Mouse (Mus musculus): ENCODE data around the gene Gm20532. TPM values are rescaled to one million over a fixed set of nuclear protein-coding genes. Genes with fewer than 3 reads are reported as not detected.

Gene Gm20532
- polyA plus RNA-seq, 1 experiment from 2014 or later = not detected

GRCm38 (mm10) chr2:26550205-26550604, 36.2 kb upstream of the Gm20532 start:
- H3K4me1 ChIP-seq (ENCODE audit: control insufficient read depth, insufficient read depth, low read depth, low read length) = peaks cover 3% of the 10 kb centered on the region
- H3K9ac ChIP-seq (ENCODE audit: low read depth, low read length) = no peak overlapping the region
- H3K9me3 ChIP-seq (ENCODE audit: control insufficient read depth, low read length) = no peaks in the 10 kb centered on the region
- H3K4me2 ChIP-seq (ENCODE audit: low read length) = no peak overlapping the region
- no peaks in the 10 kb centered on the region for H3K27me3 ChIP-seq (replicated peaks; ENCODE audit: control insufficient read depth, insufficient read depth, low read length)
- no peak overlapping the region for H3K27ac ChIP-seq (ENCODE audit: low read depth, low read length)
- no peak overlapping the region for H3K4me3 ChIP-seq (ENCODE audit: low read length)
- 62% methylated on average over 3 of the region's 3 CpGs for WGBS
- no peaks in the 10 kb centered on the region for H3K36me3 ChIP-seq (ENCODE audit: control insufficient read depth, insufficient read depth, low read length)
- no peak; the same call in 1 of the 2 replicates for ATAC-seq

- ATAC-seq = peak; percentile 23; the same call in 1 of the 2 replicates
- no peak overlapping the region for H3K27ac ChIP-seq (ENCODE audit: low read depth, low read length)
- WGBS = 67% methylated on average over 3 of the region's 3 CpGs
Measured at GRCm38 (mm10) chr2:26550777-26551176, 35.7 kb upstream of the Gm20532 start.

GRCm38 (mm10) chr2:26551446-26551845, 35.0 kb upstream of the Gm20532 start:
- H3K27me3 ChIP-seq (replicated peaks; ENCODE audit: control insufficient read depth, insufficient read depth, low read length) = no peaks in the 10 kb centered on the region
- no peak overlapping the region for H3K27ac ChIP-seq (ENCODE audit: low read depth, low read length)
- H3K9ac ChIP-seq (ENCODE audit: low read depth, low read length) = no peak overlapping the region
- 74% methylated on average over 8 of the region's 8 CpGs for WGBS
- H3K4me2 ChIP-seq (ENCODE audit: low read length) = no peak overlapping the region
- no peak for ATAC-seq
- H3K9me3 ChIP-seq (ENCODE audit: control insufficient read depth, low read length) = no peaks in the 10 kb centered on the region
- no peak overlapping the region for H3K4me3 ChIP-seq (ENCODE audit: low read length)
- peaks cover 3% of the 10 kb centered on the region for H3K4me1 ChIP-seq (ENCODE audit: control insufficient read depth, insufficient read depth, low read depth, low read length)
- no peaks in the 10 kb centered on the region for H3K36me3 ChIP-seq (ENCODE audit: control insufficient read depth, insufficient read depth, low read length)

More at GRCm38 (mm10) chr2:26550777-26551176, 35.7 kb upstream of the Gm20532 start:
- H3K27me3 ChIP-seq (replicated peaks; ENCODE audit: control insufficient read depth, insufficient read depth, low read length) = no peaks in the 10 kb centered on the region
- no peaks in the 10 kb centered on the region for H3K9me3 ChIP-seq (ENCODE audit: control insufficient read depth, low read length)
- H3K9ac ChIP-seq (ENCODE audit: low read depth, low read length) = no peak overlapping the region
- no peak overlapping the region for H3K4me3 ChIP-seq (ENCODE audit: low read length)
- peaks cover 3% of the 10 kb centered on the region for H3K4me1 ChIP-seq (ENCODE audit: control insufficient read depth, insufficient read depth, low read depth, low read length)
- H3K36me3 ChIP-seq (ENCODE audit: control insufficient read depth, insufficient read depth, low read length) = no peaks in the 10 kb centered on the region
- no peak overlapping the region for H3K4me2 ChIP-seq (ENCODE audit: low read length)

GRCm38 (mm10) chr2:26552066-26552465, 34.4 kb upstream of the Gm20532 start:
- no peak for ATAC-seq
- Histone ChIP-seq H3K9ac (ENCODE audit: low read depth, low read length) (no peak overlapping the region), H3K9me3 (ENCODE audit: control insufficient read depth, low read length) (no peaks in the 10 kb centered on the region), H3K4me1 (ENCODE audit: control insufficient read depth, insufficient read depth, low read depth, low read length) (peaks cover 3% of the 10 kb centered on the region), H3K4me2 (ENCODE audit: low read length) (no peak overlapping the region), H3K4me3 (ENCODE audit: low read length) (no peak overlapping the region), H3K27ac (ENCODE audit: low read depth, low read length) (no peak overlapping the region), H3K36me3 (ENCODE audit: control insufficient read depth, insufficient read depth, low read length) (no peaks in the 10 kb centered on the region), H3K27me3 (replicated peaks; ENCODE audit: control insufficient read depth, insufficient read depth, low read length) (no peaks in the 10 kb centered on the region)
- 89% methylated on average over 2 of the region's 2 CpGs for WGBS

- 81% methylated on average over 9 of the region's 9 CpGs for WGBS
- Histone ChIP-seq H3K4me2 (ENCODE audit: low read length) (no peak overlapping the region), H3K36me3 (ENCODE audit: control insufficient read depth, insufficient read depth, low read length) (no peaks in the 10 kb centered on the region), H3K9ac (ENCODE audit: low read depth, low read length) (no peak overlapping the region), H3K27ac (ENCODE audit: low read depth, low read length) (no peak overlapping the region), H3K4me1 (ENCODE audit: control insufficient read depth, insufficient read depth, low read depth, low read length) (peaks cover 3% of the 10 kb centered on the region), H3K27me3 (replicated peaks; ENCODE audit: control insufficient read depth, insufficient read depth, low read length) (no peaks in the 10 kb centered on the region), H3K4me3 (ENCODE audit: low read length) (no peak overlapping the region), H3K9me3 (ENCODE audit: control insufficient read depth, low read length) (no peaks in the 10 kb centered on the region)
- ATAC-seq = no peak
Measured at GRCm38 (mm10) chr2:26553904-26554303, 32.5 kb upstream of the Gm20532 start.

GRCm38 (mm10) chr2:26555076-26555475, 31.4 kb upstream of the Gm20532 start:
- H3K4me3 ChIP-seq (ENCODE audit: low read length) = no peak overlapping the region
- 72% methylated on average over 4 of the region's 4 CpGs for WGBS
- no peak for ATAC-seq

GRCm38 (mm10) chr2:26556535-26556993, 29.9 kb upstream of the Gm20532 start:
- Histone ChIP-seq H3K9ac (ENCODE audit: low read depth, low read length) (no peak overlapping the region), H3K27me3 (replicated peaks; ENCODE audit: control insufficient read depth, insufficient read depth, low read length) (no peaks in the 10 kb centered on the region), H3K4me2 (ENCODE audit: low read length) (no peak overlapping the region), H3K4me1 (ENCODE audit: control insufficient read depth, insufficient read depth, low read depth, low read length) (no peaks in the 10 kb centered on the region; the same call in 1 of the 2 replicates), H3K9me3 (ENCODE audit: control insufficient read depth, low read length) (no peaks in the 10 kb centered on the region), H3K36me3 (ENCODE audit: control insufficient read depth, insufficient read depth, low read length) (no peaks in the 10 kb centered on the region), H3K4me3 (ENCODE audit: low read length) (no peak overlapping the region), H3K27ac (ENCODE audit: low read depth, low read length) (no peak overlapping the region)
- 77% methylated on average over 4 of the region's 4 CpGs for WGBS
- ATAC-seq = no peak

More at GRCm38 (mm10) chr2:26555076-26555475, 31.4 kb upstream of the Gm20532 start:
- no peaks in the 10 kb centered on the region for H3K36me3 ChIP-seq (ENCODE audit: control insufficient read depth, insufficient read depth, low read length)
- H3K27me3 ChIP-seq (replicated peaks; ENCODE audit: control insufficient read depth, insufficient read depth, low read length) = no peaks in the 10 kb centered on the region
- no peak overlapping the region for H3K27ac ChIP-seq (ENCODE audit: low read depth, low read length)
- no peak overlapping the region for H3K4me2 ChIP-seq (ENCODE audit: low read length)
- H3K9me3 ChIP-seq (ENCODE audit: control insufficient read depth, low read length) = no peaks in the 10 kb centered on the region
- H3K9ac ChIP-seq (ENCODE audit: low read depth, low read length) = no peak overlapping the region
- peaks cover 3% of the 10 kb centered on the region for H3K4me1 ChIP-seq (ENCODE audit: control insufficient read depth, insufficient read depth, low read depth, low read length)

- Histone ChIP-seq H3K4me2 (ENCODE audit: low read length) (no peak overlapping the region), H3K4me3 (ENCODE audit: low read length) (no peak overlapping the region), H3K27ac (ENCODE audit: low read depth, low read length) (no peak overlapping the region), H3K9me3 (ENCODE audit: control insufficient read depth, low read length) (no peaks in the 10 kb centered on the region), H3K36me3 (ENCODE audit: control insufficient read depth, insufficient read depth, low read length) (no peaks in the 10 kb centered on the region), H3K27me3 (replicated peaks; ENCODE audit: control insufficient read depth, insufficient read depth, low read length) (no peaks in the 10 kb centered on the region), H3K9ac (ENCODE audit: low read depth, low read length) (no peak overlapping the region), H3K4me1 (ENCODE audit: control insufficient read depth, insufficient read depth, low read depth, low read length) (no peaks in the 10 kb centered on the region; the same call in 1 of the 2 replicates)
- WGBS = 68% methylated on average over 5 of the region's 5 CpGs
- ATAC-seq = no peak
Measured at GRCm38 (mm10) chr2:26560506-26560905, 25.9 kb upstream of the Gm20532 start.

GRCm38 (mm10) chr2:26561351-26562016, 25.0 kb upstream of the Gm20532 start:
- Histone ChIP-seq H3K4me3 (ENCODE audit: low read length) (no peak overlapping the region), H3K27ac (ENCODE audit: low read depth, low read length) (no peak overlapping the region), H3K9me3 (ENCODE audit: control insufficient read depth, low read length) (no peaks in the 10 kb centered on the region), H3K4me2 (ENCODE audit: low read length) (no peak overlapping the region), H3K27me3 (replicated peaks; ENCODE audit: control insufficient read depth, insufficient read depth, low read length) (no peaks in the 10 kb centered on the region), H3K9ac (ENCODE audit: low read depth, low read length) (no peak overlapping the region), H3K36me3 (ENCODE audit: control insufficient read depth, insufficient read depth, low read length) (no peaks in the 10 kb centered on the region), H3K4me1 (ENCODE audit: control insufficient read depth, insufficient read depth, low read depth, low read length) (no peaks in the 10 kb centered on the region; the same call in 1 of the 2 replicates)
- 46% methylated on average over 6 of the region's 6 CpGs for WGBS
- peak; percentile 79 for ATAC-seq

All from hindbrain, embryonic 16.5 days (tissue).